Mouse (Mus musculus): Measurements from ENCODE around the gene Plekhs1. TPM values are rescaled to one million over a fixed set of nuclear protein-coding genes. Genes with fewer than 3 reads are reported as not detected.
A peak's percentile ranks its signal among the peaks of the same experiment; 100 is the strongest.

The Plekhs1 gene
- polyA plus RNA-seq, 1 experiment from 2014 or later: 0.06 TPM

DNA sequence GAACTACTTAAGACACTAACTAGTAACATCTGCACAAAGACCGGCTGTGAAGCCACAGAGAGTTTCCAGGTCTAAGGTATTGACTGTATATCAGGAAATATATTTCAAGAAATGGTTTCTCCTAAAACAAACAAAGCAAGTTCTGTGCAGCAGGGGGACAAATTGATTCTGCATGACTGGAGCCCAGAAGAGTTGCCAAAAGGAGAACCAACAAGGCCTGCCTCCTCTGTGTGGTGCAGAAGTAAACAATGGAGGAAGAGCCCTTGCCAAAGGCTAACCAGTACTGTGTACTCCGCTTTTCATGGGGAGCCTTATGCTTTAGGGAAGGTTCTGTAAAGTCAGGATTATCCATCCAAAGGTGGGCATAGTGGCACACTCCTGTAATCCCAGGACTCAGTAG is 1.2 kb upstream of the Plekhs1 start:
- no peak overlapping the region for H3K4me2 ChIP-seq
- H3K9me3 ChIP-seq (replicated peaks): no peaks in the 10 kb centered on the region
- WGBS: 66% methylated on average over 2 of the region's 2 CpGs
- no peaks in the 10 kb centered on the region for H3K27me3 ChIP-seq
- H3K4me3 ChIP-seq: no peak overlapping the region
- H3K36me3 ChIP-seq (ENCODE audit: poor library complexity, severe bottlenecking): no peaks in the 10 kb centered on the region
- no peak overlapping the region for H3K27ac ChIP-seq
- H3K9ac ChIP-seq: no peak overlapping the region
- peaks cover 4% of the 10 kb centered on the region; the same call in 1 of the 2 replicates for H3K4me1 ChIP-seq
- no peak for ATAC-seq

DNA sequence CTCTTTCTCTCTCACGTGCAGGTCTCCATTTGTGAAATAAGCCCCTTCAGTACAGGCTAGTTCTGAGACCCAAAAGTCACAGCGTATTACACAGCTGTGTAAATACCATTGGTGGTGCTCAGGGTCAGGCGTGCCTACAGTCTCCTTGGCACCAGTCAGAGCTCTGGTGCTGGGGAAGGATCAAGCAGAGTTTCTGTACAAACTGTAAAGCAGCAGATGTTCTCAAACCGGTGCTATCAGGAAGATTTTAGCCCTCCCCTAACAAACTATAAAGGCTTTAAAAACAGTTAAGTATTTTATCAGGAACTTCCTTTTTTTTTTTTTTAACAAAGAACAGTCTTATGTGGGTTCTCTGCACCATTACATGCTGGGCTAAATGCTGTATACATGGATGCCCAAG is 1.3 kb downstream of the Plekhs1 start:
- no peak overlapping the region for H3K27ac ChIP-seq
- H3K36me3 ChIP-seq (ENCODE audit: poor library complexity, severe bottlenecking): no peaks in the 10 kb centered on the region
- no peak overlapping the region for H3K4me2 ChIP-seq
- H3K9me3 ChIP-seq (replicated peaks): no peaks in the 10 kb centered on the region
- no peak overlapping the region for H3K4me3 ChIP-seq
- WGBS: 74% methylated on average over 4 of the region's 4 CpGs
- H3K9ac ChIP-seq: no peak overlapping the region
- ATAC-seq: no peak
- peaks cover 4% of the 10 kb centered on the region; the same call in 1 of the 2 replicates for H3K4me1 ChIP-seq
- no peaks in the 10 kb centered on the region for H3K27me3 ChIP-seq

DNA sequence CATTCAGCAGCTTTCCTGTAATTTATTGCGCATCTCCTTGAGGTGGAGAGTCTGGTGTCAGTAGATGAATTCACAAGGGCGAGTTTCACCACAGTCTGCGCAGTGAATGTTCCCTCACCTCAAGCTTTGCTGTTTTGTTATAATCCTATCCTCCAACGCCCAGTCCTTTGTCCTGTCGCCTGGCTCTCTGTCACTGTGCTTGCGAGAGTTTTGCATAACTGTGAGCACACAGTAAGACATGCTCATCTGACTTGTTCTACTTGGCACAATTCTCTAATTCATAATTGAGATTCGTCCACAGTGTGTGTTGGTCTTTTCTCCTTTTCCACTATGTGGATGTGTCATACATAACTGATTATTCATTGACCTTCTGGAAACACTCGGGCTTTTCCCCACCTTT is 5.0 kb downstream of the Plekhs1 start:
- Histone ChIP-seq H3K27me3 (no peaks in the 10 kb centered on the region), H3K36me3 (ENCODE audit: poor library complexity, severe bottlenecking) (no peaks in the 10 kb centered on the region), H3K27ac (no peak overlapping the region), H3K9ac (no peak overlapping the region), H3K4me1 (peaks cover 7% of the 10 kb centered on the region; the same call in 1 of the 2 replicates), H3K4me3 (no peak overlapping the region), H3K4me2 (no peak overlapping the region), H3K9me3 (replicated peaks) (no peaks in the 10 kb centered on the region)
- ATAC-seq: no peak
- 78% methylated on average over 8 of the region's 8 CpGs for WGBS

DNA sequence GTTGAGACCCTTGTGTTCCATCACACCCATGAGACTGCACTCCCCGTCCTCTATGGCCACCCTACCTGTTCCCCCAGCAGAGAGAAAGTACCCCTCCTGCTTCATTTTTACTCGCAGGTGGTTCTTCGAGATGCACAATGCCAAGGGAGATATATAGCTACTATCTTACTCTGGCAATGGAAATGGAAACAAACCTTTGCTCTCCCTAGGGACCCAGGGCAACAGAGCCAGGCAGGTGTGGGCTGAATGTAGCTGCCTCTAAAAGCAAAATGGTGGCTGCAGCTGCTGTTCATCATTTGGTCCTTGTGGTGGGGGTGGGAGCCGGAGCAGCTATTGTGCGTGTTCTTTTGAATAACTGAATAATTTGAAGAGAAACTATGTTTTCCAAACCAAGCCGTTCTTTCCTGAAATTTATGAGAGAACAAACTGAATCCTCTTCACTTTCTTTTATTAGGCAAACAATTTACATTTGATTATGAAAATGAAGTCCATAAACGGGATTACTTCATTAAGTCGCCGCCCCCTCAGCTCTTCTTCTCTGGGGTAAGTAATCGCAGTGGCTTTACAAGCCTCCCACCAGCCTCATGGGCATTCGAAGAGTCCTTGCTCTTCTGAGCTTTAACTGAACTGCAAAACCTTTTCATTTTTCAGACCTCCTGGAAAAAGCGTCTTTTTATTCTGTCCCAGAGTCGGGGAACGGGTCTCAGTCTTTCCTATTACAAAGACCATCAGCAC is 9.0 kb downstream of the Plekhs1 start:
- no peaks in the 10 kb centered on the region for H3K36me3 ChIP-seq (ENCODE audit: poor library complexity, severe bottlenecking)
- H3K27ac ChIP-seq: no peak overlapping the region
- no peak overlapping the region for H3K9ac ChIP-seq
- peaks cover 33% of the 10 kb centered on the region for H3K4me1 ChIP-seq
- no peaks in the 10 kb centered on the region for H3K9me3 ChIP-seq (replicated peaks)
- WGBS: 76% methylated on average over 14 of the region's 14 CpGs
- 0 out of 2 replicates have a peak, but pooled peaks have one; percentile 33 for ATAC-seq
- no peak overlapping the region for H3K4me2 ChIP-seq
- no peaks in the 10 kb centered on the region for H3K27me3 ChIP-seq
- H3K4me3 ChIP-seq: no peak overlapping the region

DNA sequence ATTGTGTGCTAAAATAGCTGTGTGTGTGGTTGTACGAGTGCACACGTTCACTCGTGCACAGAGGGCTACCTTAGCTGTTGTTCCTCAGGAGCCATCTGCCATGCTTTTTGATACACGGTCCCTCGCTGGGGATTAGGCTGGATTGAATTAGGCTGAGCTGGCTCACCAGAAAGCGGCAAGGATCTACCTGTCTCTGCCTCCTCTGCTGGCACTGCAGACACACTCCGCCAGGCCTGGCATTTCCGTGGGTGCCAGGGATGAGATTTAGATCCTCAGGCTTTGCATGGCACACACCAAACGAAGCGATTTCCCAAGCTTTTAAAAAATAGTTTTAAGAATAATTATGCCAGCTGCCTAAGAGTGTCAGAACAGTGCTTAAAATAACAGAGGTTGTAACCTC is 10.5 kb downstream of the Plekhs1 start:
- H3K27me3 ChIP-seq: no peaks in the 10 kb centered on the region
- ATAC-seq: no peak
- H3K4me1 ChIP-seq: peaks cover 38% of the 10 kb centered on the region

DNA sequence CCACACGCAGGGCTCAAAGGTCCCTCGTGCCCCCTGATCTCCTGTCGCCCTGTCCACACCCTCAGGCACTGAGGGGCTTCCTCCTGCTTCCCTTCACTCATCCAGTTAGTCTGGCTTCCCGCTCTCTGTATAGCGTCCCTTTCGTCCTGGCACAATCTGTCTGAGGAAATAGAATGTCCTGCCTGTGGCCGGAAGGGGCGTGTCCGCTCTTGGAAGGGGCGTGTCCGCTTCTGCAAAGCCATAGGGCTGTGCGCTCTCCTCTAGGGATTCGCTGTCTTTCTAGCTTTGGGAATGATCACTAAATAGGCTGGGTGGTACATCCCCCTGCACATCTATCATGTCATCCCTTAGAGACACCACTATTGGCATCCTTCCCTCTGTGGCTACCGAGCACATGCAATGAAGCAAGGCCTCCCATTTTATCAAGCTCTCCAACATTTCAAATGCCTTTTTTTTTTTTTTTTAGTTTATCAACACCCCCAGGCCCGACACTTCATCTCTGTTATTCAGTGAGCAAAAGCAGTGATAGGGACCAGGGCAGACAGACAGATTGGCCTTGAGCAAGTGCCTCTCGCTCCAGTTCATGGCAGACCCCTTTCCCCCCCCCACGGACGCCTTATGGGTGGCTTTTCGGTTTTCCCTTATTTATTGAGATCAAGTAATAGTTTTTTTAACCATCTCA is 13.6 kb downstream of the Plekhs1 start:
- H3K36me3 ChIP-seq (ENCODE audit: poor library complexity, severe bottlenecking): no peaks in the 10 kb centered on the region
- H3K4me1 ChIP-seq: peaks cover 47% of the 10 kb centered on the region
- 64% methylated on average over 19 of the region's 19 CpGs for WGBS
- H3K4me3 ChIP-seq: no peak overlapping the region
- H3K27ac ChIP-seq: no peak overlapping the region
- ATAC-seq: no peak
- H3K4me2 ChIP-seq: no peak overlapping the region
- no peaks in the 10 kb centered on the region for H3K27me3 ChIP-seq
- H3K9ac ChIP-seq: no peak overlapping the region
- no peaks in the 10 kb centered on the region for H3K9me3 ChIP-seq (replicated peaks)

More for the DNA sequence above, 10.5 kb downstream of the Plekhs1 start:
- H3K27ac ChIP-seq: no peak overlapping the region
- H3K36me3 ChIP-seq (ENCODE audit: poor library complexity, severe bottlenecking): no peaks in the 10 kb centered on the region
- H3K4me3 ChIP-seq: no peak overlapping the region
- no peak overlapping the region for H3K4me2 ChIP-seq
- WGBS: 68% methylated on average over 10 of the region's 10 CpGs
- no peaks in the 10 kb centered on the region for H3K9me3 ChIP-seq (replicated peaks)
- no peak overlapping the region for H3K9ac ChIP-seq

DNA sequence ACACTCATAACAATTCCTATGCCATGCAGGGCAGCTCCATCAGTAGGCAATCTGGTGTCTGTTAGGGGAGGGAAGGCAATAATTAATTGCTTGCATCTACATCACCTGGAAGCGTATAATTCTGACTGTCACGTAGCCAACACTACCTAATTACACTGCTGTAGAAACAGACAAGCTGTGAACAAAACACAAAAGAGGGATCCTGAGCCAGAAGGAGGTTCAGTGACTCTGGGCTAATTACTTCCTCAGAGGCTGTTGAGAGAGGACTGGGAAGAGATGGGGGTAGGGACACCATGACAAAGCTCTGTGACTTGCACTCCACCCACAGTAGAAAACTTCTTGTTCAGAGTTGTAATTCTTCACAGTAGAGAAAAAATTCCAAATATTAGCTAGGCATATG is 15.1 kb downstream of the Plekhs1 start:
- Histone ChIP-seq H3K27me3 (no peaks in the 10 kb centered on the region), H3K36me3 (ENCODE audit: poor library complexity, severe bottlenecking) (no peaks in the 10 kb centered on the region), H3K4me3 (no peak overlapping the region), H3K4me2 (no peak overlapping the region), H3K9me3 (replicated peaks) (no peaks in the 10 kb centered on the region), H3K9ac (no peak overlapping the region), H3K27ac (no peak overlapping the region), H3K4me1 (peaks cover 44% of the 10 kb centered on the region)
- peak; percentile 84 for ATAC-seq
- WGBS: 5% methylated on average over 2 of the region's 2 CpGs

DNA sequence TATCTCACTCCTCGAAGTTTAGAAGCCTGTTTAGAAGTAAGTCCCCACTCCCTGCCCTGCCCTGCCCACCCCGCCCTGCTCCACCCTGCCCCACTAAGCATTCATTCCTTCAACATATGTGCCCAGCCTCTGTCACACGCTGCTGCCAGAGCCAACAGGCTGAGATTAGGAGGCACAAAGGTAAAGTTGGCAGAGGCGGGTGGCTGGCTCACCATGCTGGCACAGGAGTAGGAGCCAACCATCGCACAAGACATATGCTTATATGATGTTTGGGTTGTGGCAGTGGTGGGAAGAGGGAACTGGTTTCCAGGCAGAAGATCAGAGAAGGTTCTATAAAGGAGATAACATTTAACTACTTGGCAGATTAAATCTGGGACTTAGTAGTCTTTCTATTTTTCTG is 15.8 kb downstream of the Plekhs1 start:
- H3K9me3 ChIP-seq (replicated peaks): no peaks in the 10 kb centered on the region
- peaks cover 38% of the 10 kb centered on the region for H3K4me1 ChIP-seq
- no peak overlapping the region for H3K9ac ChIP-seq
- no peaks in the 10 kb centered on the region for H3K27me3 ChIP-seq
- WGBS: 63% methylated on average over 5 of the region's 5 CpGs
- no peaks in the 10 kb centered on the region for H3K36me3 ChIP-seq (ENCODE audit: poor library complexity, severe bottlenecking)
- no peak overlapping the region for H3K4me2 ChIP-seq
- no peak overlapping the region for H3K4me3 ChIP-seq
- no peak overlapping the region for H3K27ac ChIP-seq
- 0 out of 2 replicates have a peak, but pooled peaks have one; percentile 43 for ATAC-seq

DNA sequence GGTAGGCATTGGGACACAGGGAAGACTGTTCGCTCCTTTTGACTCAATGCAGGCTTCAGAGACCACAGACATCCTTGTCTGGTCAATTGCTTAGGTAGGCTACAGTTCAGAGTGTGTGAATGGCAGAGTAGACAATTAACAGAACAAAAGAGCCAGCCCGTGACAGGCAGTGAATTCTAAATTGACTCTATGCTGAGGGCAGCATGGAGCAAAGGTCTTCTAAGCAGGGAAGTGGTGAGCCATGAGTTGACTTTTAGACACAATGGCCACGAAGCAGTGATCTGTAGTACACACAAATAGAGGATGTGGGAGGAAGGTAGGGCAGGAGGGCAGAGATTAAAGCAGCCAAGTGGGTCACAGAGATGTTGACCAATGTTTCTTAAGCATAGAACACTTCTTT is 16.4 kb downstream of the Plekhs1 start:
- 32% methylated on average over 3 of the region's 3 CpGs for WGBS
- Histone ChIP-seq H3K36me3 (ENCODE audit: poor library complexity, severe bottlenecking) (no peaks in the 10 kb centered on the region), H3K4me1 (peaks cover 34% of the 10 kb centered on the region), H3K27me3 (no peaks in the 10 kb centered on the region), H3K9me3 (replicated peaks) (no peaks in the 10 kb centered on the region), H3K9ac (no peak overlapping the region), H3K4me2 (no peak overlapping the region), H3K27ac (no peak overlapping the region), H3K4me3 (no peak overlapping the region)
- no peak for ATAC-seq

DNA sequence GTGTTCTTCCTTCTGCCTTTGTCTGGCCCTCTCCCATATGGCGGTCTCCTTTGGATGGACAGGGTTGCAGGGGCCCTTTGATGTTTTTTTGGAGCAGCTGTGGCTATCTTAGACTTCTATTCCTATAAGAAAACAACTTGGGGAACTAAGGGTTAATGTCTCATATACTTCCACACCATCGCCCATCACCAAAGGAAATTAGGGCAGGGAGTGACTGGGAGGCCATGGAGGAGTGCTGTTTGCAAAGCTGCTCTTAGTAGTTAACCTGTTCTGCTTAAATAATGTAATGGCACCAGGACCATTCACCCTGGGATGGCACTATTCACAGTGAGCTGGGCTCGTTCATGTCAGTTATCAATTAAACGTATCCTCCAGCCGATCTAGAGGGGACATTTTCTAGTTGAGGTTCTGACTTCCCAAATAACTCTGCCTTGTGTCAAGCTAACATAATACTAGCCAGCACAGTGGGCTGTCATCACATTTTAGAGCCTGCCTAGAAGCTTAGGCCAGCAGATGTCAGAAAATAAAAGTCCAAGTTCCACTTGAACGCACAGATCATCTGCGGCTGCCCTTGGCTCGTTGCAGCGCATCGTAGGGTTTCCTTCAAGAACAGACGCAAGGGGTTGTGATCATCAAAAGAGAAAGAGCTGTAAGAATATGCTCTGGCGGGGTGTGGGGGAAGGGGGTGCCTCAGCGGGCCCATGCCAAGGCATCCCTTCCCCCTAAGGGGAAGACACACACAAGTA is 23.4 kb downstream of the Plekhs1 start:
- 0 out of 2 replicates have a peak, but pooled peaks have one; percentile 13 for ATAC-seq
- Histone ChIP-seq H3K9ac (no peak overlapping the region), H3K9me3 (replicated peaks) (no peaks in the 10 kb centered on the region), H3K27me3 (no peaks in the 10 kb centered on the region), H3K27ac (no peak overlapping the region), H3K36me3 (ENCODE audit: poor library complexity, severe bottlenecking) (no peaks in the 10 kb centered on the region), H3K4me1 (peaks cover 28% of the 10 kb centered on the region), H3K4me2 (peak overlapping the region; percentile 15), H3K4me3 (no peak overlapping the region)
- WGBS: 34% methylated on average over 13 of the region's 13 CpGs

DNA sequence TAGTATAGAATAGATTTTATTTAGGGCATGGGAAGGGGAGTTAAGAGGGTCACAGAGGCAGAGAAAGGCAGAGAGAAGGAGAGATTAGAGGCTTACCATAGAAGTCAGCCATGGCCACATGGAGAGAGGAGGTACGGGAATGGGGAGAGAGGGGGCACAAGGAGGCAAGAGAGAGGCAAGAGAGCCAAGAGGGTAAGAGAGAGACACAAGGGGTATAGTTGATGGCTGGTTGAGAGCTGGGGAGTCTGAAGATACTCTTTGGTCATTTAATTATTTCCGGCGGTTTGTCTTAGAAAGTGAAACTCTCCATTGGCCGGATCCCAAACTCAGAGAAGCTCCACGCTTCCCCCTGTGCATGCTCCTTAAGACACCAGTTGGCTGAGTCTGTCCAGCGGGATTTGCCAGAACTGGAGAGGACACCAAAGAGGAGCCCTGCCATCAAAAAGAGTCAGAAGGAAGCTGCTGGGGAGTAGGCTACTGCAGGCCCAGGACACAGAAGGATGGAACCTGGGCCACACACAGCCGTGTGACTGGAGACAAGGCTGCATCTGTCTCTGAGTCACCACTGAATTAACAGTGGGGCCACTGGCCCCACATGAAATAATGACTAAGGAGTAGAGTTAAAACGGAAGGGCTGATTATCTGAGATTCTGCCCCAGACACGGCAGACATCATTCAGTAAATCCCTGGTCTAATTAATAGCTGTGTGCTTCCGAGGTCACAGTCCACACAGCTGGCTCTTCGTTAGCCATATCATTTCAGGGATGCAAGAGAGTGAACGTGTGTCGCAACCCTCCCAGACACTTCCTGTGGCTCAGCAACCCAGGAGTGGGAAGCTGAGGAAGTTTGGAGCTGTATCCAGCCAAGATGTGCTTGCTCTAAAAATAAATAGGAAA is 24.2 kb downstream of the Plekhs1 start:
- no peak overlapping the region for H3K4me3 ChIP-seq
- peak overlapping the region; percentile 15 for H3K4me2 ChIP-seq
- peak; percentile 21; the same call in 1 of the 2 replicates for ATAC-seq
- H3K9me3 ChIP-seq (replicated peaks): no peaks in the 10 kb centered on the region
- 28% methylated on average over 13 of the region's 13 CpGs for WGBS
- no peak overlapping the region for H3K9ac ChIP-seq
- no peaks in the 10 kb centered on the region for H3K27me3 ChIP-seq
- H3K4me1 ChIP-seq: peaks cover 28% of the 10 kb centered on the region
- H3K36me3 ChIP-seq (ENCODE audit: poor library complexity, severe bottlenecking): no peaks in the 10 kb centered on the region
- H3K27ac ChIP-seq: no peak overlapping the region
